Mouse (Mus musculus) hindbrain, embryonic 15.5 days (tissue): ENCODE data around the gene Trp53bp1. TPM values are rescaled to one million over a fixed set of nuclear protein-coding genes. Genes with fewer than 3 reads are reported as not detected.
A peak's percentile ranks its signal among the peaks of the same experiment; 100 is the strongest.

Experiments used
- ATAC-seq: fragments of 200-750 bp; cut with Nextera tagmentation; 2 replicates; pipeline ENCODE4 v1.8.0; 2017; ENCODE audit warnings: low read depth, moderate number of reproducible peaks, moderate TSS enrichment; ENCODE audit not compliant: low FRiP score
- H3K27ac ChIP-seq: fragments of 300-500 bp; sonication (generic); replicated peaks from 2 replicates; pipeline ENCODE4 v1.5.1; 2015; ENCODE audit warnings: mild to moderate bottlenecking, inconsistent platforms
- H3K27me3 ChIP-seq: fragments of 300-500 bp; sonication (generic); 2 replicates; pipeline ENCODE4 v1.6.1; 2015; ENCODE audit warnings: control low read depth, inconsistent platforms
- H3K36me3 ChIP-seq: fragments of 300-500 bp; sonication (generic); 2 replicates; pipeline ENCODE4 v1.6.1; 2015; ENCODE audit warnings: control low read depth, inconsistent platforms
- H3K4me1 ChIP-seq: fragments of 300-500 bp; sonication (generic); replicated peaks from 2 replicates; pipeline ENCODE4 v1.6.1; 2015; ENCODE audit warnings: control low read depth, inconsistent platforms
- H3K4me2 ChIP-seq: fragments of 300-500 bp; sonication (generic); 2 replicates; pipeline ENCODE4 v1.6.1; 2015; ENCODE audit warnings: moderate library complexity, mild to moderate bottlenecking, inconsistent platforms
- H3K4me3 ChIP-seq: fragments of 300-500 bp; sonication (generic); 2 replicates; pipeline ENCODE4 v1.5.1; 2015; ENCODE audit warnings: mild to moderate bottlenecking, inconsistent platforms
- H3K9ac ChIP-seq: fragments of 300-500 bp; sonication (generic); 2 replicates; pipeline ENCODE4 v1.6.1; 2015; ENCODE audit warnings: inconsistent platforms
- H3K9me3 ChIP-seq: fragments of 300-500 bp; sonication (generic); 2 replicates; pipeline ENCODE4 v1.6.1; 2016; ENCODE audit warnings: control low read depth, inconsistent platforms
- WGBS: fragments of 180-500 bp; shearing (Covaris S2); methylation state at CpG from one replicate; pipeline ENCODE4 v1.1.7; 2015; 5-methylcytosine and 5-hydroxymethylcytosine counted together
- polyA plus RNA-seq: library from polyadenylated mRNA; unstranded; fragments of >200 nt; fragmentation: Nextera tagmentation; extraction: Ambion mirVana; gene quantifications from 2 replicates; pipeline ENCODE4 v1.2.1, GENCODE M21; 2015

Trp53bp1 gene
- polyA plus RNA-seq, 1 experiment from 2014 or later, result 148 TPM

- H3K4me2 ChIP-seq, result peak within 1 kb of the TSS; percentile 64
- H3K4me1 ChIP-seq, result peaks cover 31% of the 10 kb centered on the region
- no peaks in the 10 kb centered on the region for H3K27me3 ChIP-seq
- peak within 1 kb of the TSS; percentile 79 for H3K9ac ChIP-seq
- peak; percentile 96 for ATAC-seq
- no peaks in the 10 kb centered on the region for H3K9me3 ChIP-seq
- under 1% methylated on average over 66 of the region's 66 CpGs for WGBS
- H3K27ac ChIP-seq, result peak within 1 kb of the TSS; percentile 80
- H3K36me3 ChIP-seq, result peaks cover 27% of the 10 kb centered on the region
- peak within 1 kb of the TSS; percentile 94 for H3K4me3 ChIP-seq
These were observed 100.0 kb downstream of the Trp53bp1 start, which contains the start of gene Zscan29 for GRCm38 (mm10) chr2:121170980-121171742. Gene Zscan29 (minus strand): TSS chr2:121171125.

DNA sequence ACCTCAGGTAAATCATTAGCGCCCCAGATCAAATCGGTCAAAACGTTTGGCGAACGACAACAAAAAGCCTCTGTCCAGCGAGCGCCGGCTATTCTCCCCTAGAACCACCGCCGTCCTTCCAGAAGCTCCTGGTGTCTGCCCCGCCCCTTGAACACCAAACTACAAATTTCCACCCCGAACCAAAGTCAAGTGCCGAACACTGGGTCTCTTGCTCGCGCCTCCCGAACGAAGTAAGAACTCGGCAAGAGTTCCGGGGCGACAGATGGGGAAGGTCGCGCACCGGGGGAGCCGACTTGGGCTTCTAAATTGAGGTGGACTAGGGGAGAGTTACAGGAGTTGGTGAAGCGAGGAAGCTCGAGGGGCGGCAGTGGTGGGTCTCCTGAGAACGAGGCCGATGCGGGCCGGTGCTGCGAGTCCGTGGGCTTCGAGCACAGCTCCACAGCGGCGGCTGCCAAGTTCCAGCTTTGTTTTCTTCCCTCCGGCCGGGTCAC, 100.7 kb downstream of the Trp53bp1 start, which contains the start of gene Tubgcp4:
Gene Tubgcp4, plus strand, starts transcription at position 174 of the 491 bp plus-strand sequence.
- Histone ChIP-seq H3K9me3 (no peaks in the 10 kb centered on the region), H3K9ac (peak within 1 kb of the TSS; percentile 79), H3K4me1 (peaks cover 31% of the 10 kb centered on the region), H3K27me3 (no peaks in the 10 kb centered on the region), H3K36me3 (peaks cover 22% of the 10 kb centered on the region), H3K27ac (peak within 1 kb of the TSS; percentile 80), H3K4me3 (peak within 1 kb of the TSS; percentile 94), H3K4me2 (peak within 1 kb of the TSS; percentile 64)
- peak; percentile 69 for ATAC-seq
- 0% methylated on average over 38 of the region's 38 CpGs for WGBS

- Histone ChIP-seq H3K9me3 (no peaks in the 10 kb centered on the region), H3K27me3 (no peaks in the 10 kb centered on the region), H3K9ac (peak overlapping the region; percentile 79), H3K36me3 (peaks cover 17% of the 10 kb centered on the region), H3K4me1 (peaks cover 31% of the 10 kb centered on the region), H3K27ac (no peak overlapping the region), H3K4me2 (peak overlapping the region; percentile 64), H3K4me3 (peak overlapping the region; percentile 94)
- no peak for ATAC-seq
- 5% methylated on average over 9 of the region's 9 CpGs for WGBS
These were observed 101.3 kb downstream of the Trp53bp1 start for GRCm38 (mm10) chr2:121169902-121170301.

DNA sequence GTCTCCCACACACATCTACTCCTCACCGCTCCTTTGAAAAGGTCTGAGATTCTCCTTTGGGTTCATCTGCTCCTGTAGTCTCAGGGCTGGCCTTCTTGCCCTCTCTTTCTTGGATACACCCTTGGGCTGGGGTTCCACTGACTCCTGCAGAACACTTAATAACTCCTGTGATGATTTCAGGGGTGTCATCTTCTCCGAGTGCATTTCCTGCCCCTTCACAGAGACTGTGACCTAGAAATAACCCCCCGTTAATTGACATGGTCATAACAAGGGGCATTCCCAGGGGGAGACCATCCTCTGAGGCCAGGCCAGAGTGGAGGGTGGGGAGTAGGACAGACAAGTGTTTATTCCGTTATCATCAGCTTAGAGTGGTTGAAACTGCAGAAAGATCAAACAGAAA, 102.0 kb downstream of the Trp53bp1 start:
- Histone ChIP-seq H3K9me3 (no peaks in the 10 kb centered on the region), H3K4me2 (peak overlapping the region; percentile 64), H3K36me3 (peaks cover 15% of the 10 kb centered on the region), H3K4me1 (peaks cover 31% of the 10 kb centered on the region), H3K9ac (peak overlapping the region; percentile 31; the same call in 1 of the 2 replicates), H3K27ac (no peak overlapping the region), H3K4me3 (peak overlapping the region; percentile 94), H3K27me3 (no peaks in the 10 kb centered on the region)
- 65% methylated on average over 4 of the region's 4 CpGs for WGBS
- ATAC-seq, result no peak

GRCm38 (mm10) chr2:121153100-121153499, 118.1 kb downstream of the Trp53bp1 start:
- Histone ChIP-seq H3K36me3 (peaks cover 55% of the 10 kb centered on the region), H3K27me3 (no peaks in the 10 kb centered on the region), H3K27ac (no peak overlapping the region), H3K9me3 (no peaks in the 10 kb centered on the region), H3K9ac (no peak overlapping the region), H3K4me1 (no peaks in the 10 kb centered on the region), H3K4me3 (no peak overlapping the region), H3K4me2 (no peak overlapping the region)
- ATAC-seq, result no peak
- 84% methylated on average over 3 of the region's 3 CpGs for WGBS

- ATAC-seq, result no peak
- Histone ChIP-seq H3K4me1 (no peaks in the 10 kb centered on the region), H3K4me2 (no peak overlapping the region), H3K9me3 (no peaks in the 10 kb centered on the region), H3K36me3 (peaks cover 59% of the 10 kb centered on the region), H3K27ac (no peak overlapping the region), H3K27me3 (no peaks in the 10 kb centered on the region), H3K4me3 (no peak overlapping the region), H3K9ac (no peak overlapping the region)
- WGBS, result 88% methylated on average over 5 of the region's 5 CpGs
These were observed 121.5 kb downstream of the Trp53bp1 start for GRCm38 (mm10) chr2:121149679-121150078.

Other genes with a start within 250 kb of the Trp53bp1 start
- gene Epb42, start 234.3 kb downstream of the Trp53bp1 start, polyA plus RNA-seq, result 0.35 and 0.37 TPM in 2 replicates
- 0.05 TPM in 1 of 2 replicates, not detected in the other for gene Tgm5, start 185.6 kb downstream of the Trp53bp1 start, polyA plus RNA-seq
- 0.07 TPM in 1 of 2 replicates, not detected in the other for gene Tgm7, start 161.6 kb downstream of the Trp53bp1 start, polyA plus RNA-seq
- 26.9 and 27.7 TPM in 2 replicates for gene Adal, start 131.0 kb downstream of the Trp53bp1 start, polyA plus RNA-seq
- 19.0 and 21.0 TPM in 2 replicates for gene Lcmt2, start 130.8 kb downstream of the Trp53bp1 start, polyA plus RNA-seq
- 45.5 and 47.1 TPM in 2 replicates for gene Tubgcp4, start 100.8 kb downstream of the Trp53bp1 start, polyA plus RNA-seq
- 7.0 and 7.1 TPM in 2 replicates for gene Zscan29, start 100.3 kb downstream of the Trp53bp1 start, polyA plus RNA-seq
- gene Map1a, start 18.2 kb upstream of the Trp53bp1 start, polyA plus RNA-seq, result 31.2 and 46.4 TPM in 2 replicates
- gene Ppip5k1, start 84.0 kb upstream of the Trp53bp1 start, polyA plus RNA-seq, result 19.8 and 21.3 TPM in 2 replicates
- 99.5 and 107 TPM in 2 replicates for gene Ckmt1, start 86.3 kb upstream of the Trp53bp1 start, polyA plus RNA-seq
- 0.04 and 0.17 TPM in 2 replicates for gene Strc, start 115.8 kb upstream of the Trp53bp1 start, polyA plus RNA-seq
- 377 and 390 TPM in 2 replicates for gene Pdia3, start 142.4 kb upstream of the Trp53bp1 start, polyA plus RNA-seq
- gene Catsper2, start 142.4 kb upstream of the Trp53bp1 start, polyA plus RNA-seq, result 5.3 and 6.2 TPM in 2 replicates
- 2.2 and 2.4 TPM in 2 replicates for gene Ell3, start 172.9 kb upstream of the Trp53bp1 start, polyA plus RNA-seq
- 281 and 313 TPM in 2 replicates for gene Serf2, start 177.8 kb upstream of the Trp53bp1 start, polyA plus RNA-seq
- 110 and 112 TPM in 2 replicates for gene Hypk, start 181.9 kb upstream of the Trp53bp1 start, polyA plus RNA-seq
- gene Serinc4, start 185.4 kb upstream of the Trp53bp1 start, polyA plus RNA-seq, result 0.73 and 1.3 TPM in 2 replicates
- gene Mfap1b, start 202.7 kb upstream of the Trp53bp1 start, polyA plus RNA-seq, result 68.0 and 70.6 TPM in 2 replicates
- gene Mfap1a, start 235.3 kb upstream of the Trp53bp1 start, polyA plus RNA-seq, result 29.2 and 30.1 TPM in 2 replicates
- 3.9 and 4.9 TPM in 2 replicates for gene Wdr76, start 235.3 kb upstream of the Trp53bp1 start, polyA plus RNA-seq